Mouse (Mus musculus): ENCODE data around the gene Filip1. TPM values are rescaled to one million over a fixed set of nuclear protein-coding genes. Genes with fewer than 3 reads are reported as not detected.

Filip1 gene
- polyA plus RNA-seq, 1 experiment from 2014 or later: 10.1 TPM

DNA sequence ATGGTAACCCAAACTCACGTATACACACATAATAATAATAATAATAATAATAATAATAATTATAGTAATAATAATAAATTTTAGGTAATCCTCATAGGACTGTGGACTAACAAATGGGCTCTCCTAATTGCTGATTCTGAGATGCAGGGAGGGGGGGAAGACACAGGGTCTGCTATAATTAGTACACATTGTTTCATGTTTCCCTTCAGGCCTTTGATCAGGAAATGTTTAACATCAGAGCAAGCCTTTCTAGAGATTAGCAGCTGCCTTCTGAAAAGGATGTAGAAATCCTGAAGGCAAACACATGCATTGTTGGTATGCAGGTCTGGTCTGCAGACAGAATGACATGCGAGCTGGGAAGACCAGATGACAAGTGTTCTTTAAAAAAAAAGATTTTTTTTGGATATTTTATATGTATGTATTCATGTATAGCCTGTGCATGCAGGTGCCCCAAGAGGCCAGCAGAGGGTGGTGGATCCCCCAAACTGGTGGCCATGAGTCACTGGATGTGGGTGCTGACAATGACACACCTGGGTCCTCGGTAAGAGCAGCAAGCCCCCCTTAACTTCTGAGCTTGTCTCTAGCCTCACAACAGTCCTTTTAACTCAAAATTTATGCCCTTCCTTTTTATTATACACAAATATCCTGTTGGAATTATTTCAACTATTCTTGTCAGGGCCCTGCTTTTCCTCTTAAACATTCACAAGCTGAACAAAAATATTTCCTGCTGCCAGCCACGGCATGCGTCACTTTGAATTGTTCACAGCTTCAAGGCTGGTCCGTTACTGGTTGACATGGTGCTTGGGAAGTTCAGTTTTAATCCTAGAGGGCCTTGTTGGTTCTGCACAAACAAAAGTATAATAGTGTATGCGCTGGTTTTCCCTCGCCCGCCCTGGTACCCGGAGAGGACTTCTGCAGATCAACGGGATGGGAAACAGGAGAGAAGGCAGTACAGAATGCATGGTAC, 127.1 kb downstream of the Filip1 start:
- H3K4me1 ChIP-seq (ENCODE audit: insufficient read depth, low read depth, low read length): no peaks in the 10 kb centered on the region; the same call in 1 of the 2 replicates
- H3K9me3 ChIP-seq (ENCODE audit: low read length): no peaks in the 10 kb centered on the region
- no peak overlapping the region for H3K9ac ChIP-seq (replicated peaks; ENCODE audit: low read depth)
- H3K27ac ChIP-seq (ENCODE audit: low read length): peak overlapping the region; percentile 26; the same call in 1 of the 2 replicates
- ATAC-seq (peak; percentile 73), DNase-seq (ENCODE audit: low spot score) (peak; percentile 62)
- 37% methylated on average over 11 of the region's 11 CpGs for WGBS
- peak; percentile 41; the same call in 1 of the 2 replicates for TF ChIP-seq EP300 (IDR thresholded peaks at IDR 0.05)
- peak; percentile 64 for TF ChIP-seq CTCF (IDR thresholded peaks at IDR 0.05)
- no peak overlapping the region for H3K4me2 ChIP-seq (replicated peaks; ENCODE audit: low read depth, low read length)
- no peaks in the 10 kb centered on the region for H3K36me3 ChIP-seq (ENCODE audit: insufficient read depth, low read length)
- H3K4me3 ChIP-seq (ENCODE audit: low read depth, low read length): no peak overlapping the region
- H3K27me3 ChIP-seq (replicated peaks; ENCODE audit: insufficient read depth, low read length): no peaks in the 10 kb centered on the region

DNA sequence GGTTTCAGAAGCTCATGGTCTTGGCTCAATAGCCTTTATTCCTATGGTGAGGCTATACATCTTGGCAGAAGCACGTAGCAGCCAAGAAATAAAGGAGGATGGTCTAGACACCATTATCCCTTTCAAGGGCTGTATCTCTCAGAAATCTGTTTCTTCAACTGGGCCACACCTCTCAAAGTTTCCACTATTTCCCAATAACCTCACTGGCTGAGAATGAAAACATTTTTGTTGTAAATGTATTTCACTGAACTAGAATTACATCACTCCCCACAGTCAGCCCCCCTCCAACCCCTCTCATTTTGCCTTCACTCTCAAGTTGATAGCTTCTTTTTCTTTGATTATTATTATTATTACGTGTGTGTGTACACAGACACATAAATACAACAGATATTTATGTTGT, 129.5 kb downstream of the Filip1 start:
- Histone ChIP-seq H3K9ac (replicated peaks; ENCODE audit: low read depth) (no peak overlapping the region), H3K4me3 (ENCODE audit: low read depth, low read length) (no peak overlapping the region), H3K27ac (ENCODE audit: low read length) (no peak overlapping the region), H3K36me3 (ENCODE audit: insufficient read depth, low read length) (no peaks in the 10 kb centered on the region), H3K4me1 (ENCODE audit: insufficient read depth, low read depth, low read length) (no peaks in the 10 kb centered on the region; the same call in 1 of the 2 replicates), H3K9me3 (ENCODE audit: low read length) (no peaks in the 10 kb centered on the region), H3K4me2 (replicated peaks; ENCODE audit: low read depth, low read length) (no peak overlapping the region), H3K27me3 (replicated peaks; ENCODE audit: insufficient read depth, low read length) (no peaks in the 10 kb centered on the region)
- peak; percentile 50 for ATAC-seq
- TF ChIP-seq EP300 (IDR thresholded peaks at IDR 0.05) (peak; percentile 55; the same call in 1 of the 2 replicates), CTCF (IDR thresholded peaks at IDR 0.05) (no peak)
- WGBS: 62% methylated on average over 2 of the region's 2 CpGs
- DNase-seq (ENCODE audit: low spot score): peak; percentile 62

DNA sequence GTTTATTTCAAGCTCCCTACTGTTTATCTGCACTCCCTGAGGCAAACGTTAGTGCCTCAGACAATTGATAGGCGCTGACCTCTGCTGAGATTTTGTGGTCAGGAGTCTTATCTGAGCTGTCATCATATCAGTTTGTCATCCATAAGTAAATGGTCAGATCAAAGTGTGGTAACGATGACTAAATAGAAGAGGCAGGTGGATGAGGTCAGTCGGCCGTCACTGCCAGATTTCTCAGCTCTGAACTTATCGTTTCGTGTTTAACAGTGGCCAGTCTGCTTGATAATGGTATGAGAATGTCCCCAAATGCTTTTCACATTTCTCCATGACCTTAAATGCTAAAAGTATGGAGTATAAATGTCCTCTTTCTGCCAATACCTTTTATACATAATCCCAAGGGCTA, 132.6 kb downstream of the Filip1 start:
- Histone ChIP-seq H3K4me2 (replicated peaks; ENCODE audit: low read depth, low read length) (no peak overlapping the region), H3K36me3 (ENCODE audit: insufficient read depth, low read length) (no peaks in the 10 kb centered on the region), H3K9me3 (ENCODE audit: low read length) (no peaks in the 10 kb centered on the region), H3K4me3 (ENCODE audit: low read depth, low read length) (no peak overlapping the region), H3K27ac (ENCODE audit: low read length) (no peak overlapping the region), H3K4me1 (ENCODE audit: insufficient read depth, low read depth, low read length) (no peaks in the 10 kb centered on the region; the same call in 1 of the 2 replicates), H3K9ac (replicated peaks; ENCODE audit: low read depth) (no peak overlapping the region), H3K27me3 (replicated peaks; ENCODE audit: insufficient read depth, low read length) (no peaks in the 10 kb centered on the region)
- ATAC-seq (no peak), DNase-seq (ENCODE audit: low spot score) (no peak)
- WGBS: 47% methylated on average over 7 of the region's 7 CpGs
- TF ChIP-seq CTCF (IDR thresholded peaks at IDR 0.05) (no peak), EP300 (IDR thresholded peaks at IDR 0.05) (no peak)

DNA sequence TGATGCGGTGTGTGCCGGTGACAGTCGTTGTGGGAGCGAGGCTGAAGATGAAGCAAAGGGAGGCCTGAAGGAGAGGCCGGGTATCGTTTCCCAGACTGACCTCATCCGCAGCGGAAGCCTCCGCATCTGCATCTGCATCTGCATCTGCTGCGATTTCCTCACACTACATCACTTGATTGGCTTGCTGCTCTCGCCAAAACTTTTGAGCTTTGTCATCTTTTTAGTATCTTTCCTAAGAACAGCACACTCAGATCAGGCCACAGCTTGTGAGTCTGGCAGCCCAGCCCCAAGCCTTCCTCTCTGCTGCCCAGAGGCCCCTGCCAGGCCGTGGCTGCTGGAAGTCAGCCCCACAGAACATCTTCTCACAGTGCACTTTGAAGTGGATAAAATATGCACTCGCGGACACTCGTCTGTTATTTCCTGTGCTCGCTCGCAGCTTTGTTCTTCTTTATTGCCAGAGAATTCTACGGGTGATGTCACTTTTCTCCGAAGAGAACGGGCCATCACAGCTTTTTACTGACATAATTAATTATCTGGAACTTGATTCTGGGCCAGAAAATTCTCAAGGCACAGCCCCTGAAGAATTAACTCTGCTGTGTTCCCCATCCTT, 137.0 kb downstream of the Filip1 start:
- Histone ChIP-seq H3K9ac (replicated peaks; ENCODE audit: low read depth) (no peak overlapping the region), H3K4me2 (replicated peaks; ENCODE audit: low read depth, low read length) (peak overlapping the region; percentile 35), H3K27me3 (replicated peaks; ENCODE audit: insufficient read depth, low read length) (no peaks in the 10 kb centered on the region), H3K9me3 (ENCODE audit: low read length) (no peaks in the 10 kb centered on the region), H3K4me1 (ENCODE audit: insufficient read depth, low read depth, low read length) (no peaks in the 10 kb centered on the region), H3K4me3 (ENCODE audit: low read depth, low read length) (no peak overlapping the region), H3K27ac (ENCODE audit: low read length) (peak overlapping the region; percentile 67), H3K36me3 (ENCODE audit: insufficient read depth, low read length) (no peaks in the 10 kb centered on the region)
- WGBS: 32% methylated on average over 20 of the region's 20 CpGs
- TF ChIP-seq CTCF (IDR thresholded peaks at IDR 0.05) (no peak), EP300 (IDR thresholded peaks at IDR 0.05) (peak; percentile 85)
- ATAC-seq (peak; percentile 95), DNase-seq (ENCODE audit: low spot score) (peak; percentile 90)

DNA sequence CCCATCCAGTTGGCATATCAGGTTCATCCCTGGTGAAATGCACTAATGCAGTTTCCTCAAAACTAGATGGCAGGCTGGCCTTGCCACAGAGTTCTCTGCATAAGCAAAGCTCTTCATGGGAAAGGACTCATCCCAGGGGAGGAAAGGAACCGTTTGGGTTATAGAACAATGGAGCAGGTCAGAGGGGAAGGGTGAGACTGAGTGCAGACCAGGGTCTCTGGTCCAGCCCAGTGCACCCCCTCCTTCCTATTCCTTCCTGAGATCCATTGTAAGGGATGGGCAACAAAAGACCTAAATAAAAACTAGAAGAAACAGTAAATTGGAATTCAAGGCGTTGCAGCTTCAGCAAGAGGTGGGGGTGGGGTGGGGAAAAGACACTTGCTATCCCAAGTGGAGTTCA, 140.1 kb downstream of the Filip1 start:
- Histone ChIP-seq H3K27me3 (replicated peaks; ENCODE audit: insufficient read depth, low read length) (no peaks in the 10 kb centered on the region), H3K27ac (ENCODE audit: low read length) (no peak overlapping the region), H3K4me3 (ENCODE audit: low read depth, low read length) (no peak overlapping the region), H3K36me3 (ENCODE audit: insufficient read depth, low read length) (no peaks in the 10 kb centered on the region), H3K4me1 (ENCODE audit: insufficient read depth, low read depth, low read length) (peaks cover 6% of the 10 kb centered on the region; the same call in 1 of the 2 replicates), H3K9ac (replicated peaks; ENCODE audit: low read depth) (no peak overlapping the region), H3K9me3 (ENCODE audit: low read length) (no peaks in the 10 kb centered on the region), H3K4me2 (replicated peaks; ENCODE audit: low read depth, low read length) (no peak overlapping the region)
- ATAC-seq (peak; percentile 34; the same call in 1 of the 2 replicates), DNase-seq (ENCODE audit: low spot score) (no peak)
- TF ChIP-seq CTCF (IDR thresholded peaks at IDR 0.05) (0 out of 2 replicates have a peak, but pooled peaks have one; percentile 14), EP300 (IDR thresholded peaks at IDR 0.05) (no peak)
- 20% methylated on average over 2 of the region's 2 CpGs for WGBS

DNA sequence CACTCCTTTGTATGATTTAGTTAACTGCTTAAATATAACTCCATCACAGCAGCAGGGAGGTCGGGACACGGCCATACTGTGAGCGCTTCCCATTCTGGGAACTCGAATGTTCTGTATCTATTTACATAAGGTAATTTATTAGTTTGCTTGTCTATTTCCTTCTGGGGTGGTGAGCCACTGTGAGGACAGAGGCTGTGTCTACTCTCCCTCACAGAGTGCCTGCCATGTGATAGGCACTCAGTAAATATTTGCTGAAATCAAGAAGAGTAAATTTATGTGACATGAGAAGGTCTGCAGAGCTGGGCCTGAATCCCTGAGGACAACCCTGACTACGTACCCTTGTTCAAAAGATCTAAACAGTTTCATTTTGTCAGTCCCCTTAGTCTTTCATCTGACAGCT, 143.1 kb downstream of the Filip1 start:
- H3K27ac ChIP-seq (ENCODE audit: low read length): 0 out of 2 replicates have a peak overlapping the region, but pooled peaks have one; percentile 10
- TF ChIP-seq EP300 (IDR thresholded peaks at IDR 0.05): peak; percentile 25; the same call in 1 of the 2 replicates
- no peak for TF ChIP-seq CTCF (IDR thresholded peaks at IDR 0.05)
- DNase-seq (ENCODE audit: low spot score) (peak; percentile 60), ATAC-seq (peak; percentile 81)
- no peak overlapping the region for H3K9ac ChIP-seq (replicated peaks; ENCODE audit: low read depth)
- H3K36me3 ChIP-seq (ENCODE audit: insufficient read depth, low read length): no peaks in the 10 kb centered on the region
- H3K9me3 ChIP-seq (ENCODE audit: low read length): no peaks in the 10 kb centered on the region
- 13% methylated on average over 5 of the region's 5 CpGs for WGBS
- no peak overlapping the region for H3K4me3 ChIP-seq (ENCODE audit: low read depth, low read length)
- peaks cover 6% of the 10 kb centered on the region; the same call in 1 of the 2 replicates for H3K4me1 ChIP-seq (ENCODE audit: insufficient read depth, low read depth, low read length)
- H3K4me2 ChIP-seq (replicated peaks; ENCODE audit: low read depth, low read length): no peak overlapping the region
- no peaks in the 10 kb centered on the region for H3K27me3 ChIP-seq (replicated peaks; ENCODE audit: insufficient read depth, low read length)
